Mouse (Mus musculus) olfactory bulb, adult 2 months (tissue): ENCODE results near the gene Lhx1. TPM values are rescaled to one million over a fixed set of nuclear protein-coding genes. Genes with fewer than 3 reads are reported as not detected.

Source experiments
- H3K27ac ChIP-seq: fragments of 200-500 bp; 2 replicates; pipeline ENCODE4 v1.5.1; 2012; ENCODE audit warnings: low read depth, low read length; ENCODE audit not compliant: insufficient read depth
- H3K4me1 ChIP-seq: fragments of 200-500 bp; 2 replicates; pipeline ENCODE4 v1.6.1; 2012; ENCODE audit warnings: low read length; ENCODE audit not compliant: control insufficient read depth, insufficient read depth
- H3K4me3 ChIP-seq: fragments of 200-500 bp; 2 replicates; pipeline ENCODE4 v1.5.1; 2012; ENCODE audit warnings: mild to moderate bottlenecking, low read depth, low read length, moderate library complexity; ENCODE audit not compliant: insufficient read depth
- CTCF ChIP-seq: fragments of 200-500 bp; IDR thresholded peaks from 2 replicates; pipeline ENCODE4 v1.5.1; 2012; ENCODE audit warnings: low read depth, mild to moderate bottlenecking, low read length, moderate library complexity; ENCODE audit not compliant: insufficient read depth
- POLR2A ChIP-seq: fragments of 200-500 bp; IDR thresholded peaks from 2 replicates; pipeline ENCODE4 v1.6.1; 2012; ENCODE audit warnings: mild to moderate bottlenecking, low read depth, low read length, moderate library complexity; ENCODE audit not compliant: insufficient read depth
- WGBS: fragments of 180-500 bp; shearing (Covaris S2); methylation state at CpG from one replicate; pipeline ENCODE4 v1.1.7; 2018; 5-methylcytosine and 5-hydroxymethylcytosine counted together
- polyA plus RNA-seq: library from polyadenylated mRNA; stranded (reverse); fragments of >200 nt; gene quantifications from 2 replicates; pipeline ENCODE4 v1.2.4, GENCODE M21; 2012; ENCODE audit warnings: low replicate concordance; ENCODE audit not compliant: missing spikeins, insufficient read depth, insufficient read length

Gene Lhx1
- not detected in 2 replicates for polyA plus RNA-seq

- Histone ChIP-seq H3K4me3 (no peak within 1 kb of the TSS), H3K27ac (no peak within 1 kb of the TSS), H3K4me1 (peaks cover 6% of the 10 kb centered on the region; the same call in 1 of the 2 replicates)
- under 1% methylated on average over 64 of the region's 64 CpGs for WGBS
- TF ChIP-seq POLR2A (no peak), CTCF (no peak)
These were observed at the start of gene Lhx1 for GRCm38 (mm10) chr11:84525421-84526274. Gene Lhx1 (minus strand): TSS chr11:84525535.

- peaks cover 4% of the 10 kb centered on the region for H3K4me1 ChIP-seq
- 67% methylated on average over 8 of the region's 8 CpGs for WGBS
- H3K4me3 ChIP-seq, result no peak overlapping the region
- H3K27ac ChIP-seq, result no peak overlapping the region
- TF ChIP-seq CTCF (no peak), POLR2A (no peak)
These were observed 49.5 kb upstream of the Lhx1 start for GRCm38 (mm10) chr11:84574834-84575233.

DNA sequence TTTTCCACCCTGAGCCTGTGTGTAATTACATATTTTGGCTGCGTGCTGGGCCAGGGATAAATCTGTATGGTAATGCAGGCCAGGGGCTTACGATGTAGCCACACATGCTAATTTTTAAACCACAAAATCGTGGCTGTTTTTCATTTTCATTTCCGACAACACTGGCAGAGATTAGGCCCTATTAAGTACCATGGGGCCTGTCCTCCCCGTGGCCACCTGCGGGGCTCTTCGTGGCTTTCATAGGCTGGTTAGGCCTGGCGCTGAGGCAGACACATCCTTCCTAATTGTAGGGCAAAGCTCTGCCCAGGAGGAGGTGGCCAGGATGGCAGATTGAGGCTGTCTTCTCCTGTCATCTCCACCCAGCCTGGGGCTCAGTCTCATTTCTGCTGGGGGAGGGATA lies 48.3 kb upstream of the Lhx1 start:
- Histone ChIP-seq H3K27ac (no peak overlapping the region), H3K4me1 (peaks cover 4% of the 10 kb centered on the region), H3K4me3 (no peak overlapping the region)
- WGBS, result 59% methylated on average over 8 of the region's 8 CpGs
- no peak for TF ChIP-seq POLR2A
- no peak for TF ChIP-seq CTCF

DNA sequence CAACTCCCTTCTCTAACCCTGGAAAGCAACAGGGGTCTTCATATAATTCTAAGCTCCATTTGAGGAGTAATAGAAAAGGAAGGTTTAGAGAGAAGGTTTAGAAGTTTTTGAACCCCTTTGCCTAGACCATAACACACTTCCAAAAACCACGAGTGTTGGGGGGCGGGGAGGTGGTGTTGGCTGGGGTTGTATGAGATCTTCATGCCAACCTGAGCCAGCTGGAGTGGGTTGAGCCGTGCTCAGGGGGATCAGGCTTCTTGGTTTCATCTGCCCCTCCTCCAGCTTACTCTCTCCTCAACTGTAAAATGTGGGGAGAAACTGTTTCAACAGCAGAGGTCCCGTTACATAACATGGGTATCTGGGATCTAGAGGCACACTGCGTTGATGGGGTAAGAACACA lies 45.5 kb upstream of the Lhx1 start:
- 61% methylated on average over 5 of the region's 5 CpGs for WGBS
- TF ChIP-seq POLR2A (no peak), CTCF (no peak)
- H3K27ac ChIP-seq, result no peak overlapping the region
- no peak overlapping the region for H3K4me3 ChIP-seq
- H3K4me1 ChIP-seq, result peaks cover 4% of the 10 kb centered on the region

DNA sequence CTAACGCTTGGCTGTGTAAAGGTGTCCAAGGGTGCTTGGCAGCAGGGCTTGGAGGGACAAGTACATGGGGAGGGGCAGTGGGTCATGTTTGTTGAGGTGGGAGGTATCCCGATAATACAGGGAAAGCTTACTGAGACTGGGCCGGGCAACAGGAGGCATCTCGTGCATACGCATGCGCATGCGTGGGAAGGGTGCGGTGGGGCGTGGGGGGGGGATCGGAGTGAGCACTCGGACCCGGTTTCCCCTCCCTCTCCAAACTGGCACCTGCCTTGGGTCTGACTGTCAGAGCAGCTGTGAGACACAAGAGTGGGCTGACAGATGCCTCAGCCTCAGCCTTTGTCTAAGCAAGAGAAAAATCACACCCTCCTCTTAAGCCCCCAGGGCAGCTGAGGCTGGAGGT lies 45.1 kb upstream of the Lhx1 start:
- H3K4me1 ChIP-seq, result peaks cover 4% of the 10 kb centered on the region
- WGBS, result 31% methylated on average over 12 of the region's 12 CpGs
- H3K4me3 ChIP-seq, result no peak overlapping the region
- no peak overlapping the region for H3K27ac ChIP-seq
- TF ChIP-seq CTCF (no peak), POLR2A (no peak)

GRCm38 (mm10) chr11:84569052-84569751 lies 43.9 kb upstream of the Lhx1 start:
- H3K4me1 ChIP-seq, result peaks cover 4% of the 10 kb centered on the region
- TF ChIP-seq POLR2A (no peak), CTCF (no peak)
- no peak overlapping the region for H3K4me3 ChIP-seq
- H3K27ac ChIP-seq, result no peak overlapping the region
- WGBS, result 73% methylated on average over 6 of the region's 8 CpGs

- H3K4me1 ChIP-seq, result peaks cover 4% of the 10 kb centered on the region
- no peak overlapping the region for H3K4me3 ChIP-seq
- TF ChIP-seq POLR2A, result no peak
- TF ChIP-seq CTCF, result no peak
- H3K27ac ChIP-seq, result no peak overlapping the region
- WGBS, result 57% methylated on average over 5 of the region's 5 CpGs
These were observed 43.1 kb upstream of the Lhx1 start for GRCm38 (mm10) chr11:84568482-84568881.

DNA sequence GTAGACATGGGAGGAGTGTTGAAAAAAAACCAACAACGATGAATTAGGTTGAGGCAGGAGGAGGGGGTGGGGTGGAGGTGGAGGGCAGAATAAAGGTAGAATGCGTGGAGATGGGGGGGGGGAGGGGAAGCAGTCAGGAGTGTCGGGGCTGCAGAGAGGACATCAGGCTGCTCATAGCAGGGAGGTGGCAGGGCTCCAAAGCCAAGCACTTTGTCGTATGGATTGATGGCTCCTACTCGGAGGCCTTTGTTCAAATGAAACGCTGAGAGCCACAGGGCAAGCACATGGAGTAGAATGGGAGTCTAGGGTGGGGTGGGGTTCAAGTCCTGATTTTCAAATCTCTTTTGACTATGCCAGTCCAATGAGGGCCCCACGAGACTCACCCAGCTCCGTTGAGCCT lies 41.4 kb upstream of the Lhx1 start:
- WGBS, result 57% methylated on average over 8 of the region's 8 CpGs
- TF ChIP-seq CTCF (no peak), POLR2A (no peak)

GRCm38 (mm10) chr11:84565224-84565623 lies 39.9 kb upstream of the Lhx1 start:
- TF ChIP-seq CTCF (no peak), POLR2A (no peak)
- Histone ChIP-seq H3K4me3 (no peak overlapping the region), H3K4me1 (peaks cover 2% of the 10 kb centered on the region), H3K27ac (no peak overlapping the region)
- 94% methylated on average over 3 of the region's 3 CpGs for WGBS

More for the DNA sequence above, 41.4 kb upstream of the Lhx1 start:
- Histone ChIP-seq H3K27ac (no peak overlapping the region), H3K4me3 (no peak overlapping the region), H3K4me1 (peaks cover 4% of the 10 kb centered on the region)
